Mouse (Mus musculus): ENCODE results near the gene Gm45140. TPM values are rescaled to one million over a fixed set of nuclear protein-coding genes. Genes with fewer than 3 reads are reported as not detected.

Gene Gm45140
- total and polyA plus RNA-seq, 3 experiments, result 4.3 to 25.7 (median 13.0) TPM

DNA sequence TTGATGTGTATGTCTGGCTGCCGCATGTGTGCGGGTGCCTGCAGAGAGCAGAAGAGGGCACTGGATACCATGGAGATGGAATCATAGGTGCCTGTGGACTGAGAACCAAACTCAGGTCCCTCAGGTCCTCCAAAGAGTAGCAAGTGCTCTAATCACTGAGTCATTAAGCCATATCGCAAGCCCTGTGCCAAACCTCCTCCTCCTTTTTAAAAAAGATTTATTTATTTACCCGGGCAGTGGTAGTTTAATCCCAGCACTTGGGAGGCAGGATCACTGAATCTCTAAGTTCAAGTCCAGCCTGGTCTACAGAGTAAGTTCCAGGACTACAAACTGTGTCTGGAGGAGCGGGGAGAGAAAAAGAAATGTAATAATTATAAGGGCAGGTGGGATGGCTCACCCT lies 21.1 kb downstream of the Gm45140 start:
- H3K4me1 ChIP-seq (ENCODE audit: control insufficient read depth in 1 of 2, insufficient read depth in 2 of 2), result peaks cover 3 to 22% of the 10 kb centered on the region in 2 experiments; a peak in 3 of 4 replicates
- no peak overlapping the region for H3K27ac ChIP-seq (ENCODE audit: insufficient read depth, low read depth)
- TF ChIP-seq CHD1 (IDR thresholded peaks at IDR 0.05; ENCODE audit: low read depth, low read length) (no peak), E2F4 (IDR thresholded peaks at IDR 0.05; ENCODE audit: insufficient replicate concordance, low read depth, low read length) (no peak), IRF4 (IDR thresholded peaks at IDR 0.05; ENCODE audit: low read depth, low read length) (no peak), HCFC1 (IDR thresholded peaks at IDR 0.05; ENCODE audit: low read depth, low read length) (no peak), EP300 (IDR thresholded peaks at IDR 0.05; ENCODE audit: low read length) (no peak), TCF12 (IDR thresholded peaks at IDR 0.05; ENCODE audit: low read depth, low read length) (no peak), USF1 (IDR thresholded peaks at IDR 0.05; ENCODE audit: low read depth, low read length) (no peak), ETS1 (conservative IDR thresholded peaks at IDR 0.05; ENCODE audit: low read depth, low read length) (no peak), CTCF (conservative IDR thresholded peaks at IDR 0.05 in 1 of 2, IDR thresholded peaks at IDR 0.05 in 1 of 2; ENCODE audit: low read depth in 2 of 2, low read length in 2 of 2) (no peak), CHD2 (IDR thresholded peaks at IDR 0.05; ENCODE audit: low read length) (no peak), UBTF (IDR thresholded peaks at IDR 0.05; ENCODE audit: low read depth, low read length) (no peak), JUND (conservative IDR thresholded peaks at IDR 0.05; ENCODE audit: low read depth, low read length) (no peak)
- no peak for DNase-seq (ENCODE audit: extremely low read depth)
- in situ Hi-C loops (cut with MboI; ENCODE audit: low pct_ligation_motif_present, low pct_unique_long_range_greater_than_20kb, low sequenced_read_pairs), result no loop called here
- no peak overlapping the region for H3K4me2 ChIP-seq (ENCODE audit: insufficient read depth, low read depth, poor library complexity, severe bottlenecking)
- no peak overlapping the region for H3K9ac ChIP-seq (ENCODE audit: insufficient read depth, low read depth)
- H3K36me3 ChIP-seq (replicated peaks in 1 of 2; ENCODE audit: control insufficient read depth in 1 of 2, insufficient read depth in 1 of 2, low read length in 1 of 2), result peaks cover 43 to 70% of the 10 kb centered on the region in 2 experiments
- dilution Hi-C loops (cut with MboI; ENCODE audit: extremely low pct_ligation_motif_present, extremely low pct_unique_long_range_greater_than_20kb, low sequenced_read_pairs), result no loop called here
- H3K9me3 ChIP-seq (replicated peaks; ENCODE audit: low read length), result no peaks in the 10 kb centered on the region
- no peak overlapping the region for H3K4me3 ChIP-seq (replicated peaks in 1 of 3; ENCODE audit: low read depth in 2 of 3, low read length in 2 of 3, poor library complexity in 1 of 3)
- peaks cover 9% of the 10 kb centered on the region for H3K79me2 ChIP-seq (replicated peaks; ENCODE audit: control insufficient read depth, extremely low read depth, insufficient read depth, poor library complexity, severe bottlenecking)
- no peaks in the 10 kb centered on the region for H3K27me3 ChIP-seq (replicated peaks)

DNA sequence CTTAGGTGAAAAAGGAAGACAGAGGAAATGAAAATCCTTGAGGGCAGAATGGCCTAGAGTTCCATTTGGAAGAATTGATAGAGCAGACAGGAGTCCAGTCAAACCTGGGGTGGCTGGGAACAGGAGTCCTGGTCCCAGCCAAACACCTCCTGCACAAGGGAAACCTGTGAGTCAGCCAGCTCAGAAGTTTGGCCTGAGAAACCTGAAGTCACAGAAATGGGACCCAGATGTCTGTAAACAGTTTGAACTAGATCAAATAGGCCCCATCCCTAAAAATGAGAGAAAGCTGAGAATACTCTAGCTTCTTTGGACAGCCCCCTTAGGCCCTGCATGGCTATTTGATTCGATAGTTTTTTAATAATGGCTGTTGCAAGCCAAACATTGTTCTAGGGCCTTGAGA lies 22.9 kb downstream of the Gm45140 start:
- no peak for DNase-seq (ENCODE audit: extremely low read depth)
- H3K4me3 ChIP-seq (replicated peaks in 1 of 3; ENCODE audit: low read depth in 2 of 3, low read length in 2 of 3, poor library complexity in 1 of 3), result no peak overlapping the region
- H3K9ac ChIP-seq (ENCODE audit: insufficient read depth, low read depth), result no peak overlapping the region
- H3K4me1 ChIP-seq (ENCODE audit: control insufficient read depth in 1 of 2, insufficient read depth in 2 of 2), result peaks cover 10 to 40% of the 10 kb centered on the region in 2 experiments; a peak in 3 of 4 replicates
- dilution Hi-C loops (cut with MboI; ENCODE audit: extremely low pct_ligation_motif_present, extremely low pct_unique_long_range_greater_than_20kb, low sequenced_read_pairs), result no loop called here
- no peak overlapping the region for H3K27ac ChIP-seq (ENCODE audit: insufficient read depth, low read depth)
- H3K36me3 ChIP-seq (replicated peaks in 1 of 2; ENCODE audit: control insufficient read depth in 1 of 2, insufficient read depth in 1 of 2, low read length in 1 of 2), result peaks cover 26 to 57% of the 10 kb centered on the region in 2 experiments
- H3K4me2 ChIP-seq (ENCODE audit: insufficient read depth, low read depth, poor library complexity, severe bottlenecking), result no peak overlapping the region
- no peaks in the 10 kb centered on the region for H3K9me3 ChIP-seq (replicated peaks; ENCODE audit: low read length)
- TF ChIP-seq RCOR1 (conservative IDR thresholded peaks at IDR 0.05; ENCODE audit: low read depth, low read length) (no peak), RAD21 (IDR thresholded peaks at IDR 0.05; ENCODE audit: low read depth, low read length) (no peak), GABPA (IDR thresholded peaks at IDR 0.05; ENCODE audit: insufficient replicate concordance, low read depth, low read length) (no peak), NELFE (IDR thresholded peaks at IDR 0.05; ENCODE audit: low read depth, low read length) (no peak), MAX (IDR thresholded peaks at IDR 0.05; ENCODE audit: low read length) (no peak), HCFC1 (IDR thresholded peaks at IDR 0.05; ENCODE audit: low read depth, low read length) (no peak), MXI1 (IDR thresholded peaks at IDR 0.05; ENCODE audit: low read depth, low read length) (no peak), IRF4 (IDR thresholded peaks at IDR 0.05; ENCODE audit: low read depth, low read length) (no peak), SMC3 (IDR thresholded peaks at IDR 0.05; ENCODE audit: low read depth, low read length) (no peak), ZC3H11A (IDR thresholded peaks at IDR 0.05; ENCODE audit: low read depth, low read length) (no peak), CHD2 (IDR thresholded peaks at IDR 0.05; ENCODE audit: low read length) (no peak), CHD1 (IDR thresholded peaks at IDR 0.05; ENCODE audit: low read depth, low read length) (no peak), ELF1 (IDR thresholded peaks at IDR 0.05; ENCODE audit: low read depth, low read length) (no peak), SIN3A (IDR thresholded peaks at IDR 0.05; ENCODE audit: low read length) (no peak), USF2 (conservative IDR thresholded peaks at IDR 0.05; ENCODE audit: low read depth, low read length) (no peak), KAT2A (IDR thresholded peaks at IDR 0.05; ENCODE audit: insufficient replicate concordance, low read length) (no peak), EP300 (IDR thresholded peaks at IDR 0.05; ENCODE audit: low read length) (no peak), POLR2A (IDR thresholded peaks at IDR 0.05; ENCODE audit: low read depth, low read length) (no peak), TCF12 (IDR thresholded peaks at IDR 0.05; ENCODE audit: low read depth, low read length) (no peak), ETS1 (conservative IDR thresholded peaks at IDR 0.05; ENCODE audit: low read depth, low read length) (no peak)
- H3K79me2 ChIP-seq (replicated peaks; ENCODE audit: control insufficient read depth, extremely low read depth, insufficient read depth, poor library complexity, severe bottlenecking), result peaks cover 24% of the 10 kb centered on the region
- in situ Hi-C loops (cut with MboI; ENCODE audit: low pct_ligation_motif_present, low pct_unique_long_range_greater_than_20kb, low sequenced_read_pairs), result no loop called here
- H3K27me3 ChIP-seq (replicated peaks), result no peaks in the 10 kb centered on the region

Data from CH12.LX (cell line).